Mouse (Mus musculus) gastrocnemius, adult 2 months (tissue): ENCODE data around the gene Zfhx3. TPM values are rescaled to one million over a fixed set of nuclear protein-coding genes. Genes with fewer than 3 reads are reported as not detected.

Experiments
- DNase-seq: peaks from one replicate; pipeline ENCODE4 v3.0.0; 2022
- H3K27ac ChIP-seq: fragments of 200-600 bp; 2 replicates; pipeline ENCODE4 v1.8.1; 2022; ENCODE audit warnings: mild to moderate bottlenecking
- H3K4me3 ChIP-seq: fragments of 200-600 bp; 2 replicates; pipeline ENCODE4 v1.8.1; 2022; ENCODE audit warnings: mild to moderate bottlenecking, moderate library complexity
- CTCF ChIP-seq: fragments of 200-600 bp; IDR thresholded peaks from 2 replicates; pipeline ENCODE4 v1.8.1; 2022; ENCODE audit warnings: antibody characterized with exemption, mild to moderate bottlenecking, moderate library complexity
- intact Hi-C: fragments of 180-260 bp; cut with DNase I; formaldehyde crosslinking; loops from one replicate; pipeline ENCODE4 v1.15.1; 2025
- total RNA-seq, 2 experiments: library from RNA; stranded (reverse); gene quantifications; 2 replicates each; pipeline ENCODE4 v1.2.3; 2021

Zfhx3 gene
- total RNA-seq, 2 experiments from 2014 or later: 14.1 to 17.7 TPM

DNA sequence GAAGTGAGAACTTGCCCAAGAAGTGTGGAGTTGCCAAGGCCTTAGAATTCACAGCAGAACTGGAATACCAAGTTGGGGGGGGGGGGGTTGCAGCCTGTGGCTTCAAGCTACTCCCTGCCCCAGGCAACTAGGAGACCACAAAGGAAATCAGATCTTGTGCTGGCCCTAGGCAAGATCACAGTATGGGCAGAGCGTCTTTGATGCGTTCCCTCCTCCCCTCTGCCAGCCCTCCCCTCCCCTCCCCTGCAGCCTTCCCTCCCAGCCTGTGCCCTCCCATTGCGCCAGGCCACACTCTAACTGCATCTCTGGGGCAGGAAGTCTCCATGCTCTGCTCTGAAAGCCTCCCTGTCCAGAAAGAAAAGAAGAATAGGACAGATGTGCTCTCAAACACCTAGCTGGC, 691.8 kb downstream of the Zfhx3 start:
- no peak for TF ChIP-seq CTCF
- no peak for DNase-seq
- intact Hi-C loops: no loop called here
- Histone ChIP-seq H3K4me3 (no peak overlapping the region), H3K27ac (no peak overlapping the region)

DNA sequence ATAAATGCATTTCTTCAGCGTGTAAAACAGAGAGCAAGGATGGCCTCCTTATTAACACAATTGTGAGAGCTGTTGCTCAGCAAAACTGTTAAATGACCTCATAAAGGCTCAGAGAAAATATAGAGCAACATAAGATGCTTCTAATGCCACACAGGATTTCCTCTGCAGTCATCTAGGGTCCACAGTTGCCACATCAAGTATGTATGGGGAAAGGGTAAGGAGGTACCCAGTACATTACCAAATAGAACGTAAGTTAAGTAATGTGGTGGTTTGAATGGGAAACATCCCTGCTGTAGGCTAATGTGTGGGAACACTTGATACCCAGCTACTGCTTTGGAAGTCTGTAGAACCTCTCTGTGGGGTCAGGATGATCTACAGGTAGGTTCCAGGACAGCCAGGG, 695.4 kb downstream of the Zfhx3 start:
- intact Hi-C loops: no loop called here
- no peak overlapping the region for H3K27ac ChIP-seq
- TF ChIP-seq CTCF: no peak
- DNase-seq: no peak
- H3K4me3 ChIP-seq: no peak overlapping the region

DNA sequence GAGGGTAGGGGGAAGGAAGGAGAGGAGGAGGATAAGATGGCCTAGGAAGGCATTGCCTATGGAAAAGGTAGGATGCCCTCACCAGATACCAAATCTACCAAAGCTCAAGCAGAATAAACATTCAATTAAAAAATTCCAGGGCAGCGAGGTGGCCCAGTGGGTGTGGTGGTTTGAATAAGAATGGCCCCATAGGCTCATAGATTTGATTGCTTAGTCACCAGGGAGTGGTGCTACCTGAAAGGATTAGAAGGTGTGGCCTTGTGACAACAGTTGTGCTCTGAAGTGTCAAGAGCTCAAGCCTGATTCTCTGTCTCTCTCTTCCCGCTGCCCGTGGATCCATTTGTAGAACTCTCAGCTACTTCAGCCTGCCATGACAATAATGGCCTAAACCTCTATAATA, 703.2 kb downstream of the Zfhx3 start:
- TF ChIP-seq CTCF: no peak
- intact Hi-C loops: no loop called here
- DNase-seq: no peak
- Histone ChIP-seq H3K27ac (no peak overlapping the region), H3K4me3 (no peak overlapping the region)

DNA sequence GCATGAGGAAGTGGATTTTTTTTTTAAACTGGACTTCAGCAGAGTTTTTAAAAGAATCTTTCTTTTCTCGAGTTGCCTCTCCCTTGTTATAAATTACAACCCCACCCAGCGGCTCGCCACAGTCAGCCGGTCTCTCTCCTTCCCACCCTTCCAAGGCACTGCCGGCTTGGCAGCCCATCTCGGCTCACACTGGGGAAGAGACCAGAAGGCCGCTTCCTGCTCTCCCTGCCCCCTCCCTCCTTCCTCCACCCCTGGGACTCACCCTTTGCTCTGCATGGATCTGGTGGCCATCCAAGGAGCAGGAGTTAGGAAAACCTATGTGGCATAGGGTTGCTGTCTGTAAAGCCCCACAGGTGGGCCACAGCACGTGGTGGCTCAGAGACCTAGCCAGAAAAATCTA, 705.1 kb downstream of the Zfhx3 start:
- no peak for TF ChIP-seq CTCF
- peak; percentile 69 for DNase-seq
- Histone ChIP-seq H3K27ac (peak overlapping the region; percentile 16; the same call in 1 of the 2 replicates), H3K4me3 (no peak overlapping the region)
- intact Hi-C loops: no loop called here

DNA sequence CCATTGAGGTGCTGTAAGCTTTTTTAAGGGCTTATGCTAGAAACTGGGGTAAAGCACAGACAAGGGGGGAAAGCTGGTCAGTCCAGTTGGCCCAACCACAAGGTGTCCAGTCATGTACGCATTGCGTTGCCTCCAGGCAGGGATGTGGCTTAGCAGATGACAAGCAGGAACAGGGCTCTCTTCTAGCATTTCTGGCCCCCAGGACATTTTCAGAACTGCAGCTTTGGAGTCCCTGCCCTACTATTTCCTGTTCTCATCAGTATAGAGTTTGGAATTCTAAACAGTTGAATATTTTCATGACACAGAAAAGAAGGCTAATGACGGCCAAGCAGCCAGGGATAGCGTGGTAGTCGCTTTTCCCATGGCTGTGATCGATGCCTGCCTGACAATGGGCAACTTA, 706.5 kb downstream of the Zfhx3 start:
- TF ChIP-seq CTCF: no peak
- intact Hi-C loops: no loop called here

DNA sequence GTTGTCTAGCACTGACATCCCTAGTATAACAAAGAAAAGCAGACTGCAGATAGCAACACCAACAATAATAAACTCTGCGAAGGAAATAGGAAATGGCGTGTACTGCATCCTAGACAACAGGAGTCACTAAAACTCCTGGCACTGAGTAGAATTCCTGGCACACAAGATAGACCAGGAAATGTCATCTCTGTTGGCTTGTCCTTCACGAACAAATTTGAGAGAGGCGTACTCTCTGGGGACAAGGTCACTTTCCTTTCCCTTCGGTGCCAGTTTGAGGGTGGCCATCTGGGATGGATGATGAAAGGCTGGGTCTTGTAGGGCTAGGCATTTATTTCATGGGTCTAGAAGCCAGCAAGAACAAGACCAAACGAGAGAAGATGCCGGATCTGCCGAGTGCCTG, 708.4 kb downstream of the Zfhx3 start:
- no peak for TF ChIP-seq CTCF
- no peak overlapping the region for H3K4me3 ChIP-seq
- no peak for DNase-seq
- no peak overlapping the region for H3K27ac ChIP-seq
- intact Hi-C loops: no loop called here

More for the DNA sequence above, 706.5 kb downstream of the Zfhx3 start:
- no peak for DNase-seq
- Histone ChIP-seq H3K27ac (no peak overlapping the region), H3K4me3 (no peak overlapping the region)

DNA sequence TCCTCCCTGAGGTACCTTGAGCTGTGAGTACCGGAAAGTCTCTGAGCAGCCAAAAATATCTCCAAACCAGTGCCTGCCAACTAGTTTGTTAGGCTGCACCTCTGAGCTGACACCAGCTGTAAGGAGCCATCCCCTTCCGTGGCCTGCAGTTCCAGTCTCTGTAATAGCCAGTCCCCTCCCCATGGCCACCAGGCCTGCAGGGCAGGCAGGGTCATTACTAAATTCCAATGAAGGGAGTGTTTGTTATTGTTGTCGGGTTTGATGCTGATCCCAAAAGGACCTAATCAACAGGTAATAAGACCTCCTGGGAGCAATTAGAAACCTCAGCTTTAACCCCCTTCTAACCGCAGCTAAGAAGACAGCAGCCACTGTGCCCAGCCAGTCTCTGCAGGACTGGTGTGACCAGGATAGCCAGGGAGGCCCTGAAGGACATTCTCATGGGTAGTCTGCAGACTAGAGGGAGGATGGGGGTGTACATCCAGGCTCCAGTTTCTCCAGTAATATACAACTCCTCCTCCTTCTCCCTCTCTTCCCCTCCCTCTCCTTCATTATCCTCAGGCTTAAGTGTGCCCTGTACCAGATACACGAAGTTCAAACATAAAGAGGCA, 719.1 kb downstream of the Zfhx3 start:
- no peak for TF ChIP-seq CTCF
- no peak for DNase-seq
- no peak overlapping the region for H3K27ac ChIP-seq
- no peak overlapping the region for H3K4me3 ChIP-seq
- intact Hi-C loops: no loop called here

DNA sequence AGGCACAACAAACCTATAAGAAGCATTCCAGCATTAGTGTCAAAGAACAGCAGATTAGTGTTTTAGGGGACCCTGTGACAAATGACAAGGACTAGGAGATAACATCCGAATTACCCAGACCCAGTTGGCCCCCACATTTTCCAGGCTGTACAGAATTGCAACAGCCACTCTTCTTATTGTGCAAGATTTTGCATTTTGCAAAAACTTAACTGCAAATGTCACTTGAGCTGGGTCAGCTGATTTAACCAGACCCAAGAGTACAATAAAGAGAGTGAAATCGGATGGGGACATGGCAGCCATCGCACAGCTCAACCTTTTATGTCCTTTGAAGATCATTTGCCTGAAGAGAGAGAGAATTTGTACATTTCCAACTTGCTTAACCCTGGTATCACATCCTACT, 720.3 kb downstream of the Zfhx3 start:
- Histone ChIP-seq H3K4me3 (no peak overlapping the region), H3K27ac (no peak overlapping the region)
- no peak for TF ChIP-seq CTCF
- intact Hi-C loops: no loop called here
- no peak for DNase-seq

DNA sequence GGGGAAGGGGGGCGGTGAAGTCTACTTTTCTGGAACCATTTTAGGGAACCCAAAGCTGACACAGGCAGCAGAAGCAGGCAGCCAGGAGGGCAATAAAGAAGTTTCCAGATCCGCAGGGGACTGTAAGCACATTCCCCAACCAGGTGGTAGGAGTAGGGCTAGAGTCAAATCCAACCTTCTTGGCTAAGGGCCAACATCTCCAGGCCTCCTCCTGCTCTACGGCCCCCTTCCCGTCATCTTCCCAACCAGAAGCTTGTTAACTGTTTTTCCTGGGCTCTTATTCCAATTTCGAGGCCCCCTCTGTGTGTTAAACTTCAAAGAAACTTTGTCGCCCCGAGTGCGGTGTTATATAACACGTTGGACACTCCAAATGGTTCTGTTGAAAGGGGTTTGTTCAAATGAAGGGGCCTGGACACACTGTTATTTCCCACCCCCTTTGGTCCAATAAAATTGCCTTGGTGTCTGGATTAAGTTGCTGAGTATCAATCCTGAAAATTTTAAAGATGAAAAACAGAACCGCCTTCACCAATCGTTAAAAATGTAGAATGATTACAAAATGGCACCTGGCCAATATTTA, 729.6 kb downstream of the Zfhx3 start:
- no peak overlapping the region for H3K4me3 ChIP-seq
- TF ChIP-seq CTCF: no peak
- intact Hi-C loops: no loop called here
- no peak overlapping the region for H3K27ac ChIP-seq
- DNase-seq: no peak

DNA sequence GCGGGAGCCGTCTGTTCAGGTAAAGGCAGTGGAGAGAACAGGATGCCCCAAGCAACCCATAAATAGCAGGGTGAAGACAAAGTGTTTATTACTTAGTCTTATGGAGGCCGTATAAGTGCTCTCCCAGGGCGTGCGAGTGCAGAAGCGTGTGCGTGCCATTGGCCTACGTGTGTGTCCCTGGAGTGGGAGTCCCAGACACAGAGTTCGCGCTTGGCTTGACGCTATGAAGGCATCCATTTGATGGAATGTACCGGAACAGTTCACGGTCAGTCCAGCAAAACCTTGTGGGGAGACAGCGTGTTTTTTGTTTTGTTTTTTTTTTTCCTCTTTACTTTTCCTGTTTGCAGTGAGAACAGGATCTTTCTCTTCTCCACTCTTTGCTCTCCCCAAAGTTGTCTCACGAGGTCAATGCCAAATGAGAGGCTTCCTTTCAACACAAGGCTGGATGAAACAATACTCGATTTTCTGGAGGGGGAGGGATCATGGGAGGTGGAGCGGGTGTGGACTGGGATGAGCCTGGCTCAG, 732.6 kb downstream of the Zfhx3 start:
- intact Hi-C loops: no loop called here
- Histone ChIP-seq H3K4me3 (no peak overlapping the region), H3K27ac (no peak overlapping the region)
- no peak for DNase-seq
- no peak for TF ChIP-seq CTCF

DNA sequence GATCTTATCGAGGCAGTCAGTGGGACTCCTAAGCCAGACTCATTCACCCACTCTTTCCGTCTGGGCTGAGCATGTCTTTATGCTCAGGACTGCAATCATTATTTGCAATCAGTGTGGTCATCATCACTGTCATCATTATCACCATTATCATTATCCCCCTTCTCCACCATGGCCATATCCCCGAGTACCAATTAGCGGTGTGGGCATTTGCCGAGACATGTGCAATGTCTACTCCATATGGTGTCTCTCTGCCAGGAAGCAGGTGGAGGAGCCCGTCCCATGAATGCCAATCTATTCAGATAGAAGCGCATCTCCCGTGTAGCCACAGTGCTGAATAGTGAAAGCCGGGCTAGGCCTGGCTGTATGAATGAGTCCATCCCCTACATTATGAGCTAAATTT, 747.2 kb downstream of the Zfhx3 start:
- Histone ChIP-seq H3K4me3 (no peak overlapping the region), H3K27ac (no peak overlapping the region)
- no peak for DNase-seq
- no peak for TF ChIP-seq CTCF
- intact Hi-C loops: loop anchor here (10.0 kb wide), 1 partner anchor 115 kb away; no protein-coding TSS in a partner anchor

DNA sequence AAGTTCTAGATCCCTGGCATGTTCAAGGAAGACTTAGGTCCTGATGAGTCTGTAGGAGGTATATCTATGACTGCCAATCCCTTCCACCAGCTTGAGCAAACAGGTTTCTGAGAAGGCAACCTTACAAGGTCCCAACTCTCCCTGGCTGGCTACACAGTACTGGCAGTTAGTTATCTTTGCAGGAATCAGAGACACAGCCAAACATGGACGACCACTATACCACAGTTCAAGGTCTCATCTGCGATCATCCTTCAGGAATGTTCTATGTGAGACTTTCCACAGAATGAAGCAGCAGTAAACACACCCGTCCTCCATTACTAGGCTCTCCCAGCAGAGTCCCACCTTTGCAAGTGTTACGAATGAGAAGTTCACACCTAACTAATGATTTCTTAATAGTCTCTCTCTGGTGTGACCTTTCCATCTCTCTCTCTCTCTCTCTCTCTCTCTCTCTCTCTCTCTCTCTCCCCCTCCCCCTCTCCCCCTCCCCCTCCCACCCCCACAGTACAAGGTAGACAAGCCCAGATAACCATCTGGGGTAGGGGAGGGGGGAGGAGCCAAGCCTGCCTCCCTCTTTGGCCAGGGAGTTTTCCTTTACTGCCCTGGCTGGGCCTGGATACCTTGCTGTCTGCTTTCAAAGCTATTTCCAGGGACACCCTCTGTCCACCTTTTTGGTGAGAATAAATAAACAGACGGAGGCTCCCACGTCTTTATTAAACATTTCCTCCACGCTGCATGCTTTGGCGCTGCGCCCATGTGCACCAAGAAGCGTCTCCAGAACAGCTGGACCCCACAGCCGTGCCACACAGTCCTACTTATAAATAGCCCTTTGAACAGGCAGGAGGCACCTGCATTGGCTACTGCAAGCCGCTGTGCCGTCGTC, 748.4 kb downstream of the Zfhx3 start:
- H3K27ac ChIP-seq: peak overlapping the region; percentile 81

More for the DNA sequence above, 748.4 kb downstream of the Zfhx3 start:
- no peak for TF ChIP-seq CTCF
- intact Hi-C loops: loop anchor here (10.0 kb wide), 1 partner anchor 116 kb away; no protein-coding TSS in a partner anchor
- peak; percentile 61 for DNase-seq
- peak overlapping the region; percentile 60 for H3K4me3 ChIP-seq
